Mouse (Mus musculus): ENCODE measurements around the gene Slc35c1. TPM values are rescaled to one million over a fixed set of nuclear protein-coding genes. Genes with fewer than 3 reads are reported as not detected.

Slc35c1 gene
- total and polyA plus RNA-seq, 3 experiments, result 11.4 to 40.5 (median 31.2) TPM

GRCm38 (mm10) chr2:92408309-92409045 lies 51.9 kb downstream of the Slc35c1 start:
- peaks cover 100% of the 10 kb centered on the region for H3K36me3 ChIP-seq (replicated peaks)
- H3K4me1 ChIP-seq (ENCODE audit: insufficient read depth, low read depth, low read length), result no peaks in the 10 kb centered on the region; the same call in 1 of the 2 replicates
- DNase-seq (ENCODE audit: low spot score) (no peak), ATAC-seq (ENCODE audit: extremely low read depth, insufficient number of reproducible peaks, low FRiP score, poor library complexity, severe bottlenecking) (no peak; the same call in none of the 2 replicates)
- no peaks in the 10 kb centered on the region for H3K9me3 ChIP-seq (replicated peaks)
- H3K27me3 ChIP-seq (ENCODE audit: insufficient read depth, low read length), result no peaks in the 10 kb centered on the region
- no peak overlapping the region for H3K4me3 ChIP-seq (ENCODE audit: low read depth, low read length)
- TF ChIP-seq CTCF (IDR thresholded peaks at IDR 0.05; ENCODE audit: low read depth, low read length) (no peak), GATA2 (IDR thresholded peaks at IDR 0.05; ENCODE audit: borderline replicate concordance, low read depth, low read length) (no peak), TAL1 (conservative IDR thresholded peaks at IDR 0.05; ENCODE audit: low read depth, low read length) (no peak), POLR2AphosphoS5 (IDR thresholded peaks at IDR 0.05; ENCODE audit: insufficient replicate concordance, low read depth, low read length) (no peak), GATA1 (IDR thresholded peaks at IDR 0.05; ENCODE audit: borderline replicate concordance, low read length) (no peak)

- ATAC-seq (ENCODE audit: extremely low read depth, insufficient number of reproducible peaks, low FRiP score, poor library complexity, severe bottlenecking) (no peak), DNase-seq (ENCODE audit: low spot score) (no peak)
- no peak for TF ChIP-seq TAL1 (conservative IDR thresholded peaks at IDR 0.05; ENCODE audit: low read depth, low read length)
- no peak for TF ChIP-seq POLR2AphosphoS5 (IDR thresholded peaks at IDR 0.05; ENCODE audit: insufficient replicate concordance, low read depth, low read length)
- TF ChIP-seq GATA1 (IDR thresholded peaks at IDR 0.05; ENCODE audit: borderline replicate concordance, low read length), result no peak
- TF ChIP-seq GATA2 (IDR thresholded peaks at IDR 0.05; ENCODE audit: borderline replicate concordance, low read depth, low read length), result no peak
- Histone ChIP-seq H3K4me3 (ENCODE audit: low read depth, low read length) (no peak overlapping the region), H3K36me3 (replicated peaks) (peaks cover 86% of the 10 kb centered on the region), H3K9me3 (replicated peaks) (peaks cover 9% of the 10 kb centered on the region), H3K27me3 (ENCODE audit: insufficient read depth, low read length) (peaks cover under 1% of the 10 kb centered on the region; the same call in 1 of the 2 replicates), H3K4me1 (ENCODE audit: insufficient read depth, low read depth, low read length) (peaks cover 4% of the 10 kb centered on the region; the same call in 1 of the 2 replicates)
Measured at GRCm38 (mm10) chr2:92405687-92406086, 54.7 kb downstream of the Slc35c1 start.

- no peak for ATAC-seq (ENCODE audit: extremely low read depth, insufficient number of reproducible peaks, low FRiP score, poor library complexity, severe bottlenecking)
- peaks cover 5% of the 10 kb centered on the region; the same call in 1 of the 2 replicates for H3K27me3 ChIP-seq (ENCODE audit: insufficient read depth, low read length)
- no peak for TF ChIP-seq POLR2AphosphoS5 (IDR thresholded peaks at IDR 0.05; ENCODE audit: insufficient replicate concordance, low read depth, low read length)
- no peak for TF ChIP-seq GATA2 (IDR thresholded peaks at IDR 0.05; ENCODE audit: borderline replicate concordance, low read depth, low read length)
- TF ChIP-seq CTCF (IDR thresholded peaks at IDR 0.05; ENCODE audit: low read depth, low read length), result no peak
- no peak for TF ChIP-seq GATA1 (IDR thresholded peaks at IDR 0.05; ENCODE audit: borderline replicate concordance, low read length)
- TF ChIP-seq TAL1 (conservative IDR thresholded peaks at IDR 0.05; ENCODE audit: low read depth, low read length), result no peak
- DNase-seq (ENCODE audit: low spot score), result no peak
- peaks cover 4% of the 10 kb centered on the region; the same call in 1 of the 2 replicates for H3K4me1 ChIP-seq (ENCODE audit: insufficient read depth, low read depth, low read length)
- H3K4me3 ChIP-seq (ENCODE audit: low read depth, low read length), result no peak overlapping the region
- peaks cover 14% of the 10 kb centered on the region for H3K9me3 ChIP-seq (replicated peaks)
- H3K36me3 ChIP-seq (replicated peaks), result peaks cover 76% of the 10 kb centered on the region
Measured at GRCm38 (mm10) chr2:92404737-92405136, 55.6 kb downstream of the Slc35c1 start.

GRCm38 (mm10) chr2:92403776-92404319 lies 56.5 kb downstream of the Slc35c1 start:
- Histone ChIP-seq H3K36me3 (replicated peaks) (peaks cover 67% of the 10 kb centered on the region), H3K4me1 (ENCODE audit: insufficient read depth, low read depth, low read length) (peaks cover 4% of the 10 kb centered on the region; the same call in 1 of the 2 replicates), H3K27me3 (ENCODE audit: insufficient read depth, low read length) (peaks cover 11% of the 10 kb centered on the region; the same call in 1 of the 2 replicates), H3K4me3 (ENCODE audit: low read depth, low read length) (no peak overlapping the region), H3K9me3 (replicated peaks) (peaks cover 14% of the 10 kb centered on the region)
- TF ChIP-seq GATA2 (IDR thresholded peaks at IDR 0.05; ENCODE audit: borderline replicate concordance, low read depth, low read length), result no peak
- DNase-seq (ENCODE audit: low spot score), result no peak
- ATAC-seq (ENCODE audit: extremely low read depth, insufficient number of reproducible peaks, low FRiP score, poor library complexity, severe bottlenecking), result no peak

Other genes starting within 250 kb of the Slc35c1 start
- 6.9 and 11.8 TPM in 2 replicates for gene Pex16, start 85.9 kb downstream of the Slc35c1 start, total RNA-seq (2014; fragmentation: Nextera tagmentation)
- gene Pex16, start 85.9 kb downstream of the Slc35c1 start, total RNA-seq (2017), result 13.3 and 14.9 TPM in 2 replicates
- gene Pex16, start 85.9 kb downstream of the Slc35c1 start, polyA plus RNA-seq (2012), result 20.6 and 22.0 TPM in 2 replicates
- gene Large2, start 85.7 kb downstream of the Slc35c1 start, total RNA-seq (2014; fragmentation: Nextera tagmentation), result not detected in 2 replicates
- gene Large2, start 85.7 kb downstream of the Slc35c1 start, total RNA-seq (2017), result 0.05 TPM in 1 of 2 replicates, not detected in the other
- gene Large2, start 85.7 kb downstream of the Slc35c1 start, polyA plus RNA-seq (2012), result not detected in 2 replicates
- gene 1700029I15Rik, start 78.0 kb downstream of the Slc35c1 start, total RNA-seq (2014; fragmentation: Nextera tagmentation), result 1.9 TPM in 1 of 2 replicates, not detected in the other
- gene 1700029I15Rik, start 78.0 kb downstream of the Slc35c1 start, total RNA-seq (2017), result 0.93 and 2.0 TPM in 2 replicates
- 0.55 and 0.67 TPM in 2 replicates for gene 1700029I15Rik, start 78.0 kb downstream of the Slc35c1 start, polyA plus RNA-seq (2012)
- gene Mapk8ip1, start 59.3 kb downstream of the Slc35c1 start, total RNA-seq (2014; fragmentation: Nextera tagmentation), result not detected in 2 replicates
- gene Mapk8ip1, start 59.3 kb downstream of the Slc35c1 start, total RNA-seq (2017), result 0.17 and 0.22 TPM in 2 replicates
- 0.05 and 0.12 TPM in 2 replicates for gene Mapk8ip1, start 59.3 kb downstream of the Slc35c1 start, polyA plus RNA-seq (2012)
- gene Cry2, start 26.5 kb downstream of the Slc35c1 start, total RNA-seq (2014; fragmentation: Nextera tagmentation), result 28.7 and 30.6 TPM in 2 replicates
- gene Cry2, start 26.5 kb downstream of the Slc35c1 start, total RNA-seq (2017), result 8.2 and 13.3 TPM in 2 replicates
- gene Cry2, start 26.5 kb downstream of the Slc35c1 start, polyA plus RNA-seq (2012), result 15.8 and 18.0 TPM in 2 replicates
- gene Chst1, start 139.2 kb upstream of the Slc35c1 start, total RNA-seq (2014; fragmentation: Nextera tagmentation), result 2.3 and 3.4 TPM in 2 replicates
- 4.4 and 4.5 TPM in 2 replicates for gene Chst1, start 139.2 kb upstream of the Slc35c1 start, total RNA-seq (2017)
- 0.47 and 0.57 TPM in 2 replicates for gene Chst1, start 139.2 kb upstream of the Slc35c1 start, polyA plus RNA-seq (2012)